Mouse (Mus musculus) midbrain, embryonic 11.5 days (tissue): ENCODE measurements around the gene Gm6657. TPM values are rescaled to one million over a fixed set of nuclear protein-coding genes. Genes with fewer than 3 reads are reported as not detected.

Experiments
- ATAC-seq: fragments of 200-750 bp; cut with Nextera tagmentation; 2 replicates; pipeline ENCODE4 v1.8.0; 2017; ENCODE audit warnings: moderate TSS enrichment, moderate library complexity; ENCODE audit not compliant: low FRiP score
- DNase-seq: peaks from one replicate; pipeline ENCODE4 v3.0.0; 2015; ENCODE audit warnings: low spot score; ENCODE audit errors: missing footprints
- H3K27ac ChIP-seq: fragments of 300-500 bp; sonication (generic); 2 replicates; pipeline ENCODE4 v1.5.1; 2014; ENCODE audit warnings: low read depth, low read length
- H3K27me3 ChIP-seq: fragments of 300-500 bp; sonication (generic); 2 replicates; pipeline ENCODE4 v1.6.1; 2014; ENCODE audit warnings: mild to moderate bottlenecking, low read length, moderate library complexity, mixed read lengths; ENCODE audit not compliant: control insufficient read depth, insufficient read depth
- H3K36me3 ChIP-seq: fragments of 300-500 bp; sonication (generic); 2 replicates; pipeline ENCODE4 v1.6.1; 2014; ENCODE audit warnings: mild to moderate bottlenecking, low read length, moderate library complexity, mixed read lengths; ENCODE audit not compliant: control insufficient read depth, insufficient read depth
- H3K4me1 ChIP-seq: fragments of 300-500 bp; sonication (generic); 2 replicates; pipeline ENCODE4 v1.6.1; 2014; ENCODE audit warnings: low read length; ENCODE audit not compliant: control insufficient read depth, insufficient read depth
- H3K4me2 ChIP-seq: fragments of 300-500 bp; sonication (generic); 2 replicates; pipeline ENCODE4 v1.6.1; 2014; ENCODE audit warnings: mild to moderate bottlenecking, moderate library complexity
- H3K4me3 ChIP-seq: fragments of 300-500 bp; sonication (generic); 2 replicates; pipeline ENCODE4 v1.5.1; 2014; ENCODE audit warnings: low read depth, low read length
- H3K9ac ChIP-seq: fragments of 300-500 bp; sonication (generic); 2 replicates; pipeline ENCODE4 v1.6.1; 2014; ENCODE audit warnings: low read length
- H3K9me3 ChIP-seq: fragments of 300-500 bp; sonication (generic); 2 replicates; pipeline ENCODE4 v1.6.1; 2016; ENCODE audit warnings: low read length; ENCODE audit not compliant: control insufficient read depth
- WGBS: fragments of 180-500 bp; shearing (Covaris S2); extraction: QIAGEN DNeasy Blood & Tissue Kit; methylation state at CpG from one replicate; pipeline ENCODE4 v1.1.7; 2014; 5-methylcytosine and 5-hydroxymethylcytosine counted together
- polyA plus RNA-seq: library from polyadenylated mRNA; unstranded; fragments of >200 nt; fragmentation: Nextera tagmentation; extraction: Ambion mirVana; gene quantifications from 2 replicates; pipeline ENCODE4 v1.2.1, GENCODE M21; 2014

Gm6657 gene
- polyA plus RNA-seq, 1 experiment from 2014 or later, result not detected

- no peak for DNase-seq
- ATAC-seq, result no peak
- no peak overlapping the region for H3K9ac ChIP-seq
- H3K4me2 ChIP-seq, result no peak overlapping the region
- H3K9me3 ChIP-seq, result no peaks in the 10 kb centered on the region
- no peaks in the 10 kb centered on the region for H3K27me3 ChIP-seq
- no peaks in the 10 kb centered on the region for H3K36me3 ChIP-seq
- 81% methylated on average over 4 of the region's 4 CpGs for WGBS
- H3K27ac ChIP-seq, result no peak overlapping the region
- H3K4me1 ChIP-seq, result no peaks in the 10 kb centered on the region
- H3K4me3 ChIP-seq, result no peak overlapping the region
These were observed 12.5 kb downstream of the Gm6657 start for GRCm38 (mm10) chr12:78206571-78206960.

- Histone ChIP-seq H3K9ac (no peak overlapping the region), H3K4me2 (no peak overlapping the region), H3K27me3 (no peaks in the 10 kb centered on the region), H3K4me1 (no peaks in the 10 kb centered on the region), H3K27ac (no peak overlapping the region), H3K4me3 (no peak overlapping the region), H3K36me3 (no peaks in the 10 kb centered on the region), H3K9me3 (no peaks in the 10 kb centered on the region)
- WGBS, result 92% methylated on average over 2 of the region's 2 CpGs
- ATAC-seq (no peak), DNase-seq (no peak)
These were observed 15.8 kb downstream of the Gm6657 start for GRCm38 (mm10) chr12:78209856-78210255.

- DNase-seq (no peak), ATAC-seq (no peak)
- Histone ChIP-seq H3K36me3 (no peaks in the 10 kb centered on the region), H3K27me3 (no peaks in the 10 kb centered on the region), H3K9ac (no peak overlapping the region), H3K4me3 (no peak overlapping the region), H3K27ac (no peak overlapping the region), H3K4me2 (no peak overlapping the region), H3K9me3 (no peaks in the 10 kb centered on the region), H3K4me1 (no peaks in the 10 kb centered on the region)
- 87% methylated on average over 6 of the region's 6 CpGs for WGBS
These were observed 21.4 kb downstream of the Gm6657 start for GRCm38 (mm10) chr12:78215490-78215889.

GRCm38 (mm10) chr12:78219191-78219825 is 25.3 kb downstream of the Gm6657 start:
- 88% methylated on average over 4 of the region's 4 CpGs for WGBS
- ATAC-seq, result no peak
- no peaks in the 10 kb centered on the region for H3K36me3 ChIP-seq
- DNase-seq, result no peak
- no peaks in the 10 kb centered on the region for H3K4me1 ChIP-seq
- H3K4me2 ChIP-seq, result no peak overlapping the region
- H3K9me3 ChIP-seq, result no peaks in the 10 kb centered on the region
- H3K9ac ChIP-seq, result no peak overlapping the region
- H3K27ac ChIP-seq, result no peak overlapping the region
- H3K4me3 ChIP-seq, result no peak overlapping the region
- no peaks in the 10 kb centered on the region for H3K27me3 ChIP-seq

- ATAC-seq (peak; percentile 96), DNase-seq (peak; percentile 98)
- Histone ChIP-seq H3K9ac (peak within 1 kb of the TSS; percentile 83), H3K27ac (peak within 1 kb of the TSS; percentile 97), H3K36me3 (no peaks in the 10 kb centered on the region), H3K4me2 (peak within 1 kb of the TSS; percentile 71), H3K4me1 (peaks cover 5% of the 10 kb centered on the region; the same call in 1 of the 2 replicates), H3K9me3 (no peaks in the 10 kb centered on the region), H3K4me3 (peak within 1 kb of the TSS; percentile 93), H3K27me3 (no peaks in the 10 kb centered on the region)
- 0% methylated on average over 61 of the region's 70 CpGs for WGBS
These were observed 31.9 kb downstream of the Gm6657 start, which contains the start of gene Gphn for GRCm38 (mm10) chr12:78225707-78226518. Gene Gphn (plus strand): TSS chr12:78226379.

GRCm38 (mm10) chr12:78226519-78226875 is 32.5 kb downstream of the Gm6657 start:
- WGBS, result under 1% methylated on average over 47 of the region's 48 CpGs
- H3K36me3 ChIP-seq, result no peaks in the 10 kb centered on the region
- DNase-seq, result peak; percentile 98

GRCm38 (mm10) chr12:78227021-78227932 is 33.2 kb downstream of the Gm6657 start:
- DNase-seq (peak; percentile 92), ATAC-seq (peak; percentile 57)
- Histone ChIP-seq H3K4me2 (peak overlapping the region; percentile 71), H3K4me3 (peak overlapping the region; percentile 93), H3K36me3 (no peaks in the 10 kb centered on the region), H3K9ac (peak overlapping the region; percentile 83), H3K27ac (peak overlapping the region; percentile 97), H3K4me1 (peaks cover 5% of the 10 kb centered on the region; the same call in 1 of the 2 replicates), H3K27me3 (no peaks in the 10 kb centered on the region), H3K9me3 (no peaks in the 10 kb centered on the region)
- WGBS, result under 1% methylated on average over 48 of the region's 57 CpGs

More at GRCm38 (mm10) chr12:78226519-78226875, 32.5 kb downstream of the Gm6657 start:
- no peaks in the 10 kb centered on the region for H3K27me3 ChIP-seq
- peaks cover 5% of the 10 kb centered on the region; the same call in 1 of the 2 replicates for H3K4me1 ChIP-seq
- peak overlapping the region; percentile 71 for H3K4me2 ChIP-seq
- H3K4me3 ChIP-seq, result peak overlapping the region; percentile 93
- peak overlapping the region; percentile 83 for H3K9ac ChIP-seq
- ATAC-seq, result peak; percentile 83
- peak overlapping the region; percentile 97 for H3K27ac ChIP-seq
- H3K9me3 ChIP-seq, result no peaks in the 10 kb centered on the region

GRCm38 (mm10) chr12:78228139-78228538 is 34.1 kb downstream of the Gm6657 start:
- peak overlapping the region; percentile 93 for H3K4me3 ChIP-seq
- ATAC-seq (no peak), DNase-seq (peak; percentile 83)
- H3K9ac ChIP-seq, result no peak overlapping the region
- H3K27ac ChIP-seq, result no peak overlapping the region
- H3K9me3 ChIP-seq, result no peaks in the 10 kb centered on the region
- peak overlapping the region; percentile 71 for H3K4me2 ChIP-seq
- no peaks in the 10 kb centered on the region for H3K36me3 ChIP-seq
- peaks cover 5% of the 10 kb centered on the region; the same call in 1 of the 2 replicates for H3K4me1 ChIP-seq
- H3K27me3 ChIP-seq, result no peaks in the 10 kb centered on the region
- 40% methylated on average over 4 of the region's 4 CpGs for WGBS
